Mouse (Mus musculus): ENCODE results near the gene Rassf2. TPM values are rescaled to one million over a fixed set of nuclear protein-coding genes. Genes with fewer than 3 reads are reported as not detected.
A peak's percentile ranks its signal among the peaks of the same experiment; 100 is the strongest.

Gene Rassf2
- polyA plus RNA-seq, 1 experiment: 111 TPM

DNA sequence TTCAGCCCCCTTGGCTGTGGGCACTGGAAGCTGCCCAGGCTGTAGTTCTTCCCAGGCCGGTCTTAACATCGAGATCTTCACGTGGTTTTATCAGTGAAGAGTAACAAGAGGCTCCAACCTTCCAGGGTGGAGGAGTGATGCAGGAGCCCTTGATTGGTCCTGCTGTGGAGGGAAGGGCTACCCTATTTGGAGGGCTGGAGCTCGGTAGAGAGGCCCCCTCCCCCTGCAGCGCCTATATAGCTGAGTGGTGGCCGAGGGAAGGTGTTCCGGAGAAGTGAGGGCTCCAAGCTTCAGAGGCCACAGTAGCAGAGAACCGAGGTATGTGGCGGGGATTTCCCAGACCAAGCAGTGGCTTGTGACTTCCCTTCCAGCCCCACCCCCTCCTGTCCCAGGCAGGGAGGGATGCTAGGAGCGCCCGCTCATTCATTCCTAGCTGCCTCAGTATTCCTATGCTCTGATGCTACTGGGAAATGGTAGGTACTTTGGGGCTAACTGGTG is 79.4 kb downstream of the Rassf2 start, which contains the start of gene Prnd:
Gene Prnd (plus strand): TSS at position 264 of the 498 bp plus-strand sequence.
- H3K36me3 ChIP-seq (ENCODE audit: control insufficient read depth, insufficient read depth, low read length): no peaks in the 10 kb centered on the region
- TF ChIP-seq POLR2A (IDR thresholded peaks at IDR 0.05; ENCODE audit: control insufficient read depth, extremely low read depth, insufficient read depth, low read length, poor library complexity) (no peak), CTCF (IDR thresholded peaks at IDR 0.05; ENCODE audit: borderline replicate concordance, control insufficient read depth, extremely low read depth, insufficient read depth, low read length, poor library complexity) (no peak)
- no peak within 1 kb of the TSS for H3K4me3 ChIP-seq (ENCODE audit: control insufficient read depth, insufficient read depth, low read length)
- H3K27me3 ChIP-seq (ENCODE audit: control insufficient read depth, insufficient read depth, low read length): peaks cover 3% of the 10 kb centered on the region; the same call in 1 of the 2 replicates
- peaks cover 7% of the 10 kb centered on the region; the same call in 1 of the 2 replicates for H3K4me1 ChIP-seq (replicated peaks; ENCODE audit: control insufficient read depth, insufficient read depth, low read length)
- DNase-seq: no peak
- H3K27ac ChIP-seq (ENCODE audit: control insufficient read depth, insufficient read depth, low read length): no peak within 1 kb of the TSS
- WGBS: 3% methylated on average over 11 of the region's 11 CpGs

DNA sequence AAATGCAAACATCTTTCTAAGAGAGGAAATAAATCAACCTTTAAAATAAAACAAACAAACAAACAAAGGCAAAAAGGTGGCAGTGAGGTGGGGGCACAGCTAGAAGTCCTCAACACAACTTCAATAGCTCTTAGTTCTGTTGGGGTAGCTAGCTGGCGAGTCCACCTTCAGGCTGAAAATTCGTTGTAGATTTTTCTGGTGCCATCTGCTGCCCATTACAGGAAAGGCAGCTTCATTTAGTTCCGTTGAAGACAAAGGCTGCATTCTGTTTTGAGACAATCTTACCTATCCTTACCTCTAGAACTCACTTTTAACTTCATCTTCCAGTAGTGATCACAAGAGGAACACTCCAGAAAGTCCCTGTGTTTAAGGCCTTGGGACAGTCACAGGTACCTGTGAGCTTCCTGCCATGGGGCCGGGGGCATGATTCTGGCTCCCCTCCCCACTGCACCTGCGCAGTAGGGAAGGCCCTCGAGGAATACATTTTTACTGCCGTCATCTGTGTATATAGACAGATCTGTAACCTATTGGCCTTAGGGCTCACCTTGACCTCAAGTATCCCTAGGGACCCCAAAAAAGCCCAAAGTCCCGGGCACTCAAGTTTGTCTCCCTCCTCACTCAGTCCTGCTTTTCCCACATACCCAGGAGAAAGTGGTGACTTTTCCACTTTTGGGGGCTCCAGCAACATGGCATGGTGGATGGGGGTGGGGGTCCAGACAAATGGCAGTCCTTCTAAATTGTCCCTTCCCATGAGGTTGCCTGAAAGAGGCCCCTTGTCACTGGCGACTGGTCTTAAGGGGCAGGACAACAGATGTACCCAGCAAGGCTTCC is 80.1 kb downstream of the Rassf2 start:
- no peak for TF ChIP-seq CTCF (IDR thresholded peaks at IDR 0.05; ENCODE audit: borderline replicate concordance, control insufficient read depth, extremely low read depth, insufficient read depth, low read length, poor library complexity)
- TF ChIP-seq POLR2A (IDR thresholded peaks at IDR 0.05; ENCODE audit: control insufficient read depth, extremely low read depth, insufficient read depth, low read length, poor library complexity): no peak
- Histone ChIP-seq H3K4me1 (replicated peaks; ENCODE audit: control insufficient read depth, insufficient read depth, low read length) (peaks cover 7% of the 10 kb centered on the region; the same call in 1 of the 2 replicates), H3K4me3 (ENCODE audit: control insufficient read depth, insufficient read depth, low read length) (no peak overlapping the region), H3K36me3 (ENCODE audit: control insufficient read depth, insufficient read depth, low read length) (no peaks in the 10 kb centered on the region), H3K27ac (ENCODE audit: control insufficient read depth, insufficient read depth, low read length) (no peak overlapping the region), H3K27me3 (ENCODE audit: control insufficient read depth, insufficient read depth, low read length) (peaks cover 3% of the 10 kb centered on the region; the same call in 1 of the 2 replicates)
- DNase-seq: peak; percentile 58
- 44% methylated on average over 9 of the region's 9 CpGs for WGBS

DNA sequence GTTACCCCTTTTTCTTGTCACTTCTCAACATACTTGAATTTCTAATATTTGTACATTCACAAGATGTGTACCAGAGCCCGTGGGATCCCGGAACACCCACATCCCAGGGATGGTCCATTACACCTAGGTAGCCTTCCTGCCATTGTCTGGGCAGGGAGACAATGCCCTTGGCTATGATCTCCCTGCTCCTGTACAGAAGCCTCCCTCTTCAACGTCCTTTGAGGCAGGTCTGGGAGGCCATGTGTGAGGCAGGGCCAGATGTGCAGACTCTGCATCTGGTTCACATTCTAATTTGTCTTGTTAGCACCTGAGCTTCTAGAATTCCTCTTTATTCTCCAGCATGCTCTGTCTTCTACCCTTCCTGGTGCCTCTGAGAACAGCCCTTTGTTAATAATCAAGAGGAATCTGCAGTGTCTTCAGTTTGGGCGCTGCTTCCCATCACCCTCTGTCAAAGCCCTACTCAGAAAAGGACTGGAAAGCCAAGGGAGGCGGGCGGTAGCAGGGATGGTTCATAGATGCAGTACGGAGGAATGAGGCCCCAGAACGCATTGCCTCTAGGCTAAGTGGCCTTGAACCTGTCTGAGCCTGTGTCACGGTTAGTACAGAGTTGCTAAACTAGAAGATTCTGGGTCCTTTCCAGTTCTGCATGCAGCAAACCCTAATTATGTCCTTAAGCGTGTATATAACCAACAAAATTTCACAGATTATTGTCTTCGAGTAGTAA is 81.0 kb downstream of the Rassf2 start:
- Histone ChIP-seq H3K27ac (ENCODE audit: control insufficient read depth, insufficient read depth, low read length) (no peak overlapping the region), H3K36me3 (ENCODE audit: control insufficient read depth, insufficient read depth, low read length) (no peaks in the 10 kb centered on the region), H3K4me3 (ENCODE audit: control insufficient read depth, insufficient read depth, low read length) (no peak overlapping the region), H3K4me1 (replicated peaks; ENCODE audit: control insufficient read depth, insufficient read depth, low read length) (peaks cover 7% of the 10 kb centered on the region; the same call in 1 of the 2 replicates), H3K27me3 (ENCODE audit: control insufficient read depth, insufficient read depth, low read length) (peaks cover 3% of the 10 kb centered on the region; the same call in 1 of the 2 replicates)
- no peak for TF ChIP-seq POLR2A (IDR thresholded peaks at IDR 0.05; ENCODE audit: control insufficient read depth, extremely low read depth, insufficient read depth, low read length, poor library complexity)
- TF ChIP-seq CTCF (IDR thresholded peaks at IDR 0.05; ENCODE audit: borderline replicate concordance, control insufficient read depth, extremely low read depth, insufficient read depth, low read length, poor library complexity): no peak
- no peak for DNase-seq
- WGBS: 87% methylated on average over 11 of the region's 11 CpGs

DNA sequence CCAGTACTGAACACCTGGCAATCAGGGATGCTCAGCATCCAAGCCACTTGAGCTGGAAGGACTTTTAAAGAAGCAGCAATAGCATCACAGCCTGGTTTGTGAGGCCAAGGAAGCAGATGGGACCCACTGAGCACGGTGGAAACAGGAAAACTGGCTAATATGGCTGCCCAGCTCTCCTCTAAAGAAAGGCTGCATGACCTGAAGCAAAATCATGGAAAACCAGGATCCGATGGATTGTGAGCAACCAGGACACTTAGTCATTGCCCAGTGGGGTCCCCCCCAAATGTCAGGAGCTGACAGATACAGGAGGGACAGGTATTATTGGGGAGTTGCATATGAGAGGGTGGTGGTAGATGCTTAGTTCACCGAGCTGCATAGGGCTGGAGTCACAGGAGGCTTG is 81.9 kb downstream of the Rassf2 start:
- Histone ChIP-seq H3K27ac (ENCODE audit: control insufficient read depth, insufficient read depth, low read length) (no peak overlapping the region), H3K36me3 (ENCODE audit: control insufficient read depth, insufficient read depth, low read length) (no peaks in the 10 kb centered on the region), H3K27me3 (ENCODE audit: control insufficient read depth, insufficient read depth, low read length) (peaks cover 3% of the 10 kb centered on the region; the same call in 1 of the 2 replicates), H3K4me3 (ENCODE audit: control insufficient read depth, insufficient read depth, low read length) (no peak overlapping the region), H3K4me1 (replicated peaks; ENCODE audit: control insufficient read depth, insufficient read depth, low read length) (peaks cover 7% of the 10 kb centered on the region; the same call in 1 of the 2 replicates)
- DNase-seq: no peak
- WGBS: 85% methylated on average over 3 of the region's 3 CpGs
- TF ChIP-seq POLR2A (IDR thresholded peaks at IDR 0.05; ENCODE audit: control insufficient read depth, extremely low read depth, insufficient read depth, low read length, poor library complexity): no peak
- no peak for TF ChIP-seq CTCF (IDR thresholded peaks at IDR 0.05; ENCODE audit: borderline replicate concordance, control insufficient read depth, extremely low read depth, insufficient read depth, low read length, poor library complexity)

DNA sequence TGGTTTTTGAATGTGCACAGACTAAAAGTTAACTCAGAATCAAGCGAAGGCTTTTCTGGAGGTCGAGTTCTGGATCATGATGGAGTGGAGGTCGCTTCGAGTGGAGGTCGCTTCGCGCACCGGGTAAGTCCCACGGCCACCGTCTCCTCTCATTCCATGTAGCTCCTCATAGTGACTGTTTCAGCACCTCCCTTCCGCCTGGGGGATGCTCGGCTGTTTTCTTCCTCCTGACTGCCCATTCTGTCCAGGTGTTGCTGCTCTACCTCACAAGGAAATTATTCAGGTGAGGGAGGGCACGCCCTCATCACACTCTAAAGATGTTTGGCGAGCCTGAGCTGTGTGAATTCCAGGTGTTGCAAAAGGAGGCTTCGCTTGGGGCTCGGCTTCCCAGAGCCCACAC is 83.7 kb downstream of the Rassf2 start:
- WGBS: 92% methylated on average over 16 of the region's 16 CpGs
- TF ChIP-seq CTCF (IDR thresholded peaks at IDR 0.05; ENCODE audit: borderline replicate concordance, control insufficient read depth, extremely low read depth, insufficient read depth, low read length, poor library complexity) (no peak), POLR2A (IDR thresholded peaks at IDR 0.05; ENCODE audit: control insufficient read depth, extremely low read depth, insufficient read depth, low read length, poor library complexity) (no peak)
- no peak for DNase-seq
- H3K36me3 ChIP-seq (ENCODE audit: control insufficient read depth, insufficient read depth, low read length): no peaks in the 10 kb centered on the region
- H3K4me1 ChIP-seq (replicated peaks; ENCODE audit: control insufficient read depth, insufficient read depth, low read length): peaks cover 7% of the 10 kb centered on the region; the same call in 1 of the 2 replicates
- no peak overlapping the region for H3K27ac ChIP-seq (ENCODE audit: control insufficient read depth, insufficient read depth, low read length)
- H3K27me3 ChIP-seq (ENCODE audit: control insufficient read depth, insufficient read depth, low read length): no peaks in the 10 kb centered on the region
- H3K4me3 ChIP-seq (ENCODE audit: control insufficient read depth, insufficient read depth, low read length): no peak overlapping the region

DNA sequence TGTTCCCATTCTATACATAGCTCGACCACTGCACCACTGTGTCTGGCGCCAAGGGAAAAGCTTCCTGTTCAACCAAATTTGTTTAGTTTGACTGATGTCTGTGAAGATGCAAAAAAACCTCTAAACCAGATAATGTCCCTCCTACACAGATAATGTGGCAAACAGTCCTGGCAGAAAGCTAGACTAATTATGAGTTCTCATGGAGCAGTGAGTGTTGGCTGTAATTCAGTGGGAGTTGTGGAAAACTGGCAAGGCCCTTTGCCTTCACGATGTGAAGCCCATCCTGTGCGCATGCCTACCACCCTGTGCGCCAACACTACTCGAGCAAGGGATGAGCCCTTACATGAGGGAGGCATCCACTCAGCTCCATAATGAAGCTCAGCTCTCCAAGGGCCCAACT is 84.3 kb downstream of the Rassf2 start:
- no peak for TF ChIP-seq CTCF (IDR thresholded peaks at IDR 0.05; ENCODE audit: borderline replicate concordance, control insufficient read depth, extremely low read depth, insufficient read depth, low read length, poor library complexity)
- no peak for TF ChIP-seq POLR2A (IDR thresholded peaks at IDR 0.05; ENCODE audit: control insufficient read depth, extremely low read depth, insufficient read depth, low read length, poor library complexity)
- no peak for DNase-seq
- H3K27me3 ChIP-seq (ENCODE audit: control insufficient read depth, insufficient read depth, low read length): no peaks in the 10 kb centered on the region
- H3K36me3 ChIP-seq (ENCODE audit: control insufficient read depth, insufficient read depth, low read length): no peaks in the 10 kb centered on the region
- H3K4me1 ChIP-seq (replicated peaks; ENCODE audit: control insufficient read depth, insufficient read depth, low read length): peaks cover 6% of the 10 kb centered on the region; the same call in 1 of the 2 replicates
- 81% methylated on average over 6 of the region's 6 CpGs for WGBS
- H3K4me3 ChIP-seq (ENCODE audit: control insufficient read depth, insufficient read depth, low read length): no peak overlapping the region
- H3K27ac ChIP-seq (ENCODE audit: control insufficient read depth, insufficient read depth, low read length): no peak overlapping the region
